Mouse (Mus musculus) midbrain, postnatal 0 days (tissue): ENCODE measurements around the gene 2210011C24Rik. TPM values are rescaled to one million over a fixed set of nuclear protein-coding genes. Genes with fewer than 3 reads are reported as not detected.

Source experiments
- ATAC-seq: fragments of 200-750 bp; cut with Nextera tagmentation; 2 replicates; pipeline ENCODE4 v1.8.0; 2017; ENCODE audit warnings: moderate number of reproducible peaks, mild to moderate bottlenecking, moderate TSS enrichment, moderate library complexity; ENCODE audit not compliant: low FRiP score
- DNase-seq: peaks from one replicate; pipeline ENCODE4 v3.0.0-alpha.2; 2015; ENCODE audit warnings: low spot score
- H3K27ac ChIP-seq: fragments of 300-500 bp; sonication (generic); 2 replicates; pipeline ENCODE4 v1.5.1; 2014; ENCODE audit warnings: low read depth, mild to moderate bottlenecking, low read length, mixed read lengths
- H3K27me3 ChIP-seq: fragments of 300-500 bp; sonication (generic); 2 replicates; pipeline ENCODE4 v1.6.1; 2014; ENCODE audit warnings: low read length, control low read depth, mixed read lengths; ENCODE audit not compliant: insufficient read depth
- H3K36me3 ChIP-seq: fragments of 300-500 bp; sonication (generic); 2 replicates; pipeline ENCODE4 v1.6.1; 2014; ENCODE audit warnings: low read length, control low read depth, mixed read lengths; ENCODE audit not compliant: insufficient read depth
- H3K4me1 ChIP-seq: fragments of 300-500 bp; sonication (generic); 2 replicates; pipeline ENCODE4 v1.6.1; 2014; ENCODE audit warnings: mild to moderate bottlenecking, control low read depth, antibody characterized with exemption, low read length, mixed read lengths; ENCODE audit not compliant: insufficient read depth
- H3K4me2 ChIP-seq: fragments of 300-500 bp; sonication (generic); 2 replicates; pipeline ENCODE4 v1.6.1; 2014; ENCODE audit warnings: low read depth, mild to moderate bottlenecking, low read length, mixed read lengths; ENCODE audit not compliant: poor library complexity, severe bottlenecking
- H3K4me3 ChIP-seq: fragments of 300-500 bp; sonication (generic); 2 replicates; pipeline ENCODE4 v1.5.1; 2014; ENCODE audit warnings: low read depth, mild to moderate bottlenecking, low read length, moderate library complexity
- H3K9ac ChIP-seq: fragments of 300-500 bp; sonication (generic); replicated peaks from 2 replicates; pipeline ENCODE4 v1.6.1; 2014; ENCODE audit warnings: mild to moderate bottlenecking, low read length, moderate library complexity, mixed read lengths; ENCODE audit not compliant: poor library complexity, severe bottlenecking
- H3K9me3 ChIP-seq: fragments of 300-500 bp; sonication (generic); 2 replicates; pipeline ENCODE4 v1.6.1; 2016; ENCODE audit warnings: low read length, control low read depth
- CTCF ChIP-seq: IDR thresholded peaks from 2 replicates; pipeline ENCODE4 v1.5.1; 2016; ENCODE audit warnings: antibody characterized with exemption, mild to moderate bottlenecking
- WGBS: fragments of 180-500 bp; shearing (Covaris S2); extraction: QIAGEN DNeasy Blood & Tissue Kit; methylation state at CpG from one replicate; pipeline ENCODE4 v1.1.7; 2014; 5-methylcytosine and 5-hydroxymethylcytosine counted together
- microRNA counts: library from miRNA; unstranded; fragments of <30 nt; microRNA quantifications from one replicate; lab custom pipeline; 2015
- microRNA-seq: library from miRNA; unstranded; fragments of <30 nt; microRNA quantifications from one replicate; pipeline ENCODE4, GENCODE M21; 2016; ENCODE audit warnings: borderline number of aligned reads
- polyA plus RNA-seq: library from polyadenylated mRNA; unstranded; fragments of >200 nt; fragmentation: Nextera tagmentation; extraction: Ambion mirVana; gene quantifications from 2 replicates; pipeline ENCODE4 v1.2.1, GENCODE M21; 2015
- total RNA-seq: library from RNA; depleted of rRNA; stranded (reverse); fragments of >200 nt; gene quantifications from 2 replicates; pipeline ENCODE4 v1.2.3, GENCODE M21; 2014; rRNA removed

The 2210011C24Rik gene
- total and polyA plus RNA-seq, 2 experiments from 2014 or later, result 0.43 to 0.66 TPM

GRCm38 (mm10) chr8:83971121-83971520 is 40.9 kb downstream of the 2210011C24Rik start:
- H3K4me3 ChIP-seq, result no peak overlapping the region
- no peak for TF ChIP-seq CTCF
- H3K27me3 ChIP-seq, result no peaks in the 10 kb centered on the region
- H3K27ac ChIP-seq, result no peak overlapping the region
- peaks cover 9% of the 10 kb centered on the region; the same call in 1 of the 2 replicates for H3K4me1 ChIP-seq
- WGBS, result 92% methylated on average over 4 of the region's 4 CpGs
- no peak overlapping the region for H3K4me2 ChIP-seq
- no peaks in the 10 kb centered on the region for H3K36me3 ChIP-seq
- ATAC-seq (no peak), DNase-seq (no peak)
- H3K9me3 ChIP-seq, result no peaks in the 10 kb centered on the region
- no peak overlapping the region for H3K9ac ChIP-seq

GRCm38 (mm10) chr8:83967701-83968100 is 44.3 kb downstream of the 2210011C24Rik start:
- H3K36me3 ChIP-seq, result no peaks in the 10 kb centered on the region
- no peak overlapping the region for H3K9ac ChIP-seq
- ATAC-seq (no peak), DNase-seq (no peak)
- no peak overlapping the region for H3K4me2 ChIP-seq
- peaks cover 5% of the 10 kb centered on the region; the same call in 1 of the 2 replicates for H3K4me1 ChIP-seq
- no peak overlapping the region for H3K4me3 ChIP-seq
- 98% methylated on average over 7 of the region's 7 CpGs for WGBS
- no peak overlapping the region for H3K27ac ChIP-seq
- TF ChIP-seq CTCF, result no peak
- no peaks in the 10 kb centered on the region for H3K27me3 ChIP-seq
- no peaks in the 10 kb centered on the region for H3K9me3 ChIP-seq

GRCm38 (mm10) chr8:83964015-83964765 is 47.8 kb downstream of the 2210011C24Rik start:
- DNase-seq, result no peak
- TF ChIP-seq CTCF, result no peak
- WGBS, result 91% methylated on average over 5 of the region's 5 CpGs
- Histone ChIP-seq H3K4me3 (no peak overlapping the region), H3K9ac (no peak overlapping the region), H3K36me3 (no peaks in the 10 kb centered on the region), H3K4me2 (no peak overlapping the region), H3K27me3 (no peaks in the 10 kb centered on the region), H3K27ac (no peak overlapping the region), H3K9me3 (no peaks in the 10 kb centered on the region), H3K4me1 (no peaks in the 10 kb centered on the region)
- ATAC-seq, result no peak

MicroRNAs encoded within 50 kb of the gene (microRNA counts, 519-probe panel; counts per million panel counts)
- 528 counts per million, percentile 58 among the panel's probes with 10 or more counts for microRNA mmu-miR-1199 (lab: Ali Mortazavi, UCI)

Small RNA genes lying within 50 kb of the gene (microRNA-seq; reads per million reads assigned to microRNA genes)
- gene Mir1199 (not detected), gene Mir8111 (3.0 reads per million)

Other genes starting within 250 kb of the 2210011C24Rik start
- 394 and 593 TPM in 2 replicates for gene Adgrl1, start 112.1 kb downstream of the 2210011C24Rik start, total RNA-seq
- gene Adgrl1, start 112.1 kb downstream of the 2210011C24Rik start, polyA plus RNA-seq, result 55.5 and 55.9 TPM in 2 replicates
- gene Gm10644, start 57.0 kb downstream of the 2210011C24Rik start, total RNA-seq, result 0.47 and 0.60 TPM in 2 replicates
- gene Gm10644, start 57.0 kb downstream of the 2210011C24Rik start, polyA plus RNA-seq, result 0.36 and 0.39 TPM in 2 replicates
- 3.9 and 20.4 TPM in 2 replicates for gene Asf1b, start 56.7 kb downstream of the 2210011C24Rik start, total RNA-seq
- 3.8 and 4.3 TPM in 2 replicates for gene Asf1b, start 56.7 kb downstream of the 2210011C24Rik start, polyA plus RNA-seq
- 190 and 218 TPM in 2 replicates for gene Prkaca, start 39.2 kb downstream of the 2210011C24Rik start, total RNA-seq
- gene Prkaca, start 39.2 kb downstream of the 2210011C24Rik start, polyA plus RNA-seq, result 253 and 259 TPM in 2 replicates
- 65.3 and 86.9 TPM in 2 replicates for gene Samd1, start 14.5 kb downstream of the 2210011C24Rik start, total RNA-seq
- 4.1 and 4.6 TPM in 2 replicates for gene Samd1, start 14.5 kb downstream of the 2210011C24Rik start, polyA plus RNA-seq
- gene 1700067K01Rik, start 10.7 kb downstream of the 2210011C24Rik start, total RNA-seq, result 1.2 TPM in 1 of 2 replicates, not detected in the other
- 0.58 and 0.69 TPM in 2 replicates for gene 1700067K01Rik, start 10.7 kb downstream of the 2210011C24Rik start, polyA plus RNA-seq
- gene Palm3, start 9.3 kb upstream of the 2210011C24Rik start, total RNA-seq, result 5.1 and 8.0 TPM in 2 replicates
- 4.4 and 4.9 TPM in 2 replicates for gene Palm3, start 9.3 kb upstream of the 2210011C24Rik start, polyA plus RNA-seq
- 0.71 and 1.1 TPM in 2 replicates for gene Il27ra, start 30.4 kb upstream of the 2210011C24Rik start, total RNA-seq
- 0.21 and 0.29 TPM in 2 replicates for gene Il27ra, start 30.4 kb upstream of the 2210011C24Rik start, polyA plus RNA-seq
- 2.3 and 2.7 TPM in 2 replicates for gene Rln3, start 32.8 kb upstream of the 2210011C24Rik start, total RNA-seq
- gene Rln3, start 32.8 kb upstream of the 2210011C24Rik start, polyA plus RNA-seq, result 1.3 and 2.3 TPM in 2 replicates
- gene Gm10643, start 53.0 kb upstream of the 2210011C24Rik start, total RNA-seq, result 2.2 and 3.0 TPM in 2 replicates
- 1.6 and 1.7 TPM in 2 replicates for gene Gm10643, start 53.0 kb upstream of the 2210011C24Rik start, polyA plus RNA-seq
- 28.4 and 31.7 TPM in 2 replicates for gene Rfx1, start 54.7 kb upstream of the 2210011C24Rik start, total RNA-seq
- gene Rfx1, start 54.7 kb upstream of the 2210011C24Rik start, polyA plus RNA-seq, result 7.2 and 8.8 TPM in 2 replicates
- gene Dcaf15, start 92.6 kb upstream of the 2210011C24Rik start, total RNA-seq, result 62.3 and 67.6 TPM in 2 replicates
- 21.7 and 23.3 TPM in 2 replicates for gene Dcaf15, start 92.6 kb upstream of the 2210011C24Rik start, polyA plus RNA-seq
- gene Podnl1, start 113.8 kb upstream of the 2210011C24Rik start, total RNA-seq, result 0.05 and 0.19 TPM in 2 replicates
- gene Podnl1, start 113.8 kb upstream of the 2210011C24Rik start, polyA plus RNA-seq, result 0.38 and 0.56 TPM in 2 replicates
- 86.1 and 101 TPM in 2 replicates for gene Cc2d1a, start 135.8 kb upstream of the 2210011C24Rik start, total RNA-seq
- 65.9 and 70.7 TPM in 2 replicates for gene Cc2d1a, start 135.8 kb upstream of the 2210011C24Rik start, polyA plus RNA-seq
- gene 4930432K21Rik, start 135.9 kb upstream of the 2210011C24Rik start, total RNA-seq, result 5.6 and 5.7 TPM in 2 replicates
- gene 4930432K21Rik, start 135.9 kb upstream of the 2210011C24Rik start, polyA plus RNA-seq, result 2.2 and 2.4 TPM in 2 replicates
- 0.27 and 4.6 TPM in 2 replicates for gene Nanos3, start 173.0 kb upstream of the 2210011C24Rik start, total RNA-seq
- gene Nanos3, start 173.0 kb upstream of the 2210011C24Rik start, polyA plus RNA-seq, result 14.0 and 15.3 TPM in 2 replicates
- 37.7 and 41.8 TPM in 2 replicates for gene Zswim4, start 224.9 kb upstream of the 2210011C24Rik start, total RNA-seq
- gene Zswim4, start 224.9 kb upstream of the 2210011C24Rik start, polyA plus RNA-seq, result 11.8 and 11.9 TPM in 2 replicates
- gene D8Ertd738e, start 237.5 kb upstream of the 2210011C24Rik start, total RNA-seq, result 110 and 143 TPM in 2 replicates
- gene D8Ertd738e, start 237.5 kb upstream of the 2210011C24Rik start, polyA plus RNA-seq, result 274 and 297 TPM in 2 replicates
- gene Mri1, start 245.2 kb upstream of the 2210011C24Rik start, total RNA-seq, result 28.8 and 31.7 TPM in 2 replicates
- 39.4 and 40.5 TPM in 2 replicates for gene Mri1, start 245.2 kb upstream of the 2210011C24Rik start, polyA plus RNA-seq